Mouse (Mus musculus): Measurements from ENCODE around the gene Msi2. TPM values are rescaled to one million over a fixed set of nuclear protein-coding genes. Genes with fewer than 3 reads are reported as not detected.

Msi2 gene
- polyA plus RNA-seq, 1 experiment, result 78.5 TPM

DNA sequence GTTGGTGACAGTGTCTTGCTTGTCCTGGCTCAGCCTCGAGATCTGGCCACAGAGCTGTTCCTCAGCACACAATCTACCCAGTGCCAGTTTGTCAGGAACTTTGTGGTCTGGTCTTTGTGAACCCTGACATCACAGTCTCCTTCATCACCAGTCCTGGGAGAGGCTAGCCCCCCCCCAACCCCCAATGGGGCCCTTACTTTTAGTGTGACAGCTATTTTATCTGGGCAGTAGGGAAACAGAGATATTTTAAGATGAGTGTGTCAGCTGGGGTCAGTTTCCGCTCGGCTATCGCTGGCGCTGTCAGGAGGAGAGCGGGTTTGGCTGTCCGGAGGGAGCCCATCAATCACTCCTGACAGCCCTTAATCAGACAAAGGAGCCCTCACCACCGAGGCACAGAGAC is 404.8 kb downstream of the Msi2 start:
- no peak overlapping the region for H3K27ac ChIP-seq (ENCODE audit: insufficient read depth, low read depth, low read length)
- no peak overlapping the region for H3K4me3 ChIP-seq (ENCODE audit: insufficient read depth, low read depth, low read length)
- no peaks in the 10 kb centered on the region for H3K4me1 ChIP-seq (ENCODE audit: control insufficient read depth, insufficient read depth, low read length)
- TF ChIP-seq POLR2A (IDR thresholded peaks at IDR 0.05; ENCODE audit: insufficient read depth, low read depth, low read length) (no peak), CTCF (IDR thresholded peaks at IDR 0.05; ENCODE audit: insufficient read depth, low read depth, low read length) (no peak)
- WGBS, result 76% methylated on average over 8 of the region's 8 CpGs

DNA sequence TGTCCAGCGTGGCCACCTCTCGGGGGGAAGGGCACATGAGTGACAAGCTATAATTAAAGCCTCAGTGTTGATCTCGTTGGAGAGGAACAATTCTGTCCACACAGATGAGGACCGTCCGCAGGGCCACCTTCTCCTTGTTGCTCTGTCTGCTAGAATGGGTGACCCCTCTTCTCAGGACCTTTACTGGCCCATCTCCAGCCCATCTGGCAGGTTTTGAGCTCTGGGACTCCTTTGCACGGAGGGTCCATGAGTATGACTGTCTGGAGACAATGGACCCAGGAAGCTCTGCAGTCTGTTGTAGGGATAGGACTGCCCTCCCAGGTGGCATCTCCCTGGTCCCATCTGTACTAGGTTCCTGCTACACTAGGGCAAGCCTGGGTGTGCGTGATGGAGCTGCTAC is 406.7 kb downstream of the Msi2 start:
- no peak overlapping the region for H3K27ac ChIP-seq (ENCODE audit: insufficient read depth, low read depth, low read length)
- WGBS, result 84% methylated on average over 7 of the region's 7 CpGs
- no peak for TF ChIP-seq POLR2A (IDR thresholded peaks at IDR 0.05; ENCODE audit: insufficient read depth, low read depth, low read length)
- no peak for TF ChIP-seq CTCF (IDR thresholded peaks at IDR 0.05; ENCODE audit: insufficient read depth, low read depth, low read length)
- no peak overlapping the region for H3K4me3 ChIP-seq (ENCODE audit: insufficient read depth, low read depth, low read length)
- no peaks in the 10 kb centered on the region for H3K4me1 ChIP-seq (ENCODE audit: control insufficient read depth, insufficient read depth, low read length)

DNA sequence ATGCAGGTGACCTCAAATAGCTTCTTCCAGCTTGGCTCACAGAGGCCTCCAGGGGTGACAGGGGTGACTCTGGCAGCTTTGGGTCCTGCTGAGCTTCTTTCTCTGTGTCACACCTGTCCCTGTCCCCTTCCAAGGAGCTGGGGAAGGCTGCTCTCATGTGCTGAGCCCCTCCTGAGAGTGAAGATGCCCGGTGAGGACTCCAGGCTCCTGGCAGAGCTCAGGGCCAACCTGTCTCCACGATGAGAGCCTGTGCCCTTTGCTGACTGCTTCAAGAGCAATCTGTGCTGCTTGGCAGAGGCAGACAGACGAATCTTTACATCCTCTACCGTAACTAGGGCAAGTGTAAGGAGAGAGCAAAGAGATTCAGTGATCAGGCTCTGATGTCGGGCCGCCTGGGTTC is 407.5 kb downstream of the Msi2 start:
- no peak overlapping the region for H3K4me3 ChIP-seq (ENCODE audit: insufficient read depth, low read depth, low read length)
- 83% methylated on average over 6 of the region's 6 CpGs for WGBS
- H3K4me1 ChIP-seq (ENCODE audit: control insufficient read depth, insufficient read depth, low read length), result no peaks in the 10 kb centered on the region
- TF ChIP-seq CTCF (IDR thresholded peaks at IDR 0.05; ENCODE audit: insufficient read depth, low read depth, low read length) (no peak), POLR2A (IDR thresholded peaks at IDR 0.05; ENCODE audit: insufficient read depth, low read depth, low read length) (no peak)
- H3K27ac ChIP-seq (ENCODE audit: insufficient read depth, low read depth, low read length), result no peak overlapping the region

DNA sequence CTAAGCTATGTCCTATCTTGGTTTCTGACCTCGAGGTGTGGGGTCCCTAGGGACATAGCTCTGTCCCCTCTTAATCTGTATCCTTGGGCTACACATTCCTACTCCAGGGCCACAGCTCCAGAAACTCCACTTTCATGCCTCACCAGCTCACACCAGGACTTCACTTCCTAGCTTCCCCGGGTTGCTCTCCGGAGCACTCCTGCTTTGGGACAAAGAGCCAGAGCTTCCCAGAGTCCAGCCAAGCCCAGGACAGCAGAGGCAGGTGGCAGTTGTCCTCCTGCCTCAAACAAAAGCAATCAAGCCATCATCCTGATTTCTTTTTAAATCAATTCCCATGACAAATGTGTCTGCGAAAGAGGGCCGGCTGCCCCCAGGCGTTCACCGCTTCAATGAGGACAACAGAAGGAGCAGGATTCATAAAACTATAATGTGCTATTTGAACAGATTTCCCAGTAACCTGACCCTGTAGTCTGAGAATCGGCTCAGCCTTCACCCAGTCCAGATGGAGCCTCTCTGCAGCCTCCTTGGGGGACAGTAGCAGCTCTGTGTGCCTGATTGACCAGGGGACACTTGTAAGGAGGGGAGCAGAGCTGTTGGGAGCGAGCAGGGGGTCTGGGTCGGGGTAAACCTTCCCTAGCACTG is 409.1 kb downstream of the Msi2 start:
- 79% methylated on average over 10 of the region's 10 CpGs for WGBS
- no peak overlapping the region for H3K27ac ChIP-seq (ENCODE audit: insufficient read depth, low read depth, low read length)
- no peaks in the 10 kb centered on the region for H3K4me1 ChIP-seq (ENCODE audit: control insufficient read depth, insufficient read depth, low read length)
- H3K4me3 ChIP-seq (ENCODE audit: insufficient read depth, low read depth, low read length), result no peak overlapping the region
- TF ChIP-seq CTCF (IDR thresholded peaks at IDR 0.05; ENCODE audit: insufficient read depth, low read depth, low read length) (no peak), POLR2A (IDR thresholded peaks at IDR 0.05; ENCODE audit: insufficient read depth, low read depth, low read length) (no peak)

DNA sequence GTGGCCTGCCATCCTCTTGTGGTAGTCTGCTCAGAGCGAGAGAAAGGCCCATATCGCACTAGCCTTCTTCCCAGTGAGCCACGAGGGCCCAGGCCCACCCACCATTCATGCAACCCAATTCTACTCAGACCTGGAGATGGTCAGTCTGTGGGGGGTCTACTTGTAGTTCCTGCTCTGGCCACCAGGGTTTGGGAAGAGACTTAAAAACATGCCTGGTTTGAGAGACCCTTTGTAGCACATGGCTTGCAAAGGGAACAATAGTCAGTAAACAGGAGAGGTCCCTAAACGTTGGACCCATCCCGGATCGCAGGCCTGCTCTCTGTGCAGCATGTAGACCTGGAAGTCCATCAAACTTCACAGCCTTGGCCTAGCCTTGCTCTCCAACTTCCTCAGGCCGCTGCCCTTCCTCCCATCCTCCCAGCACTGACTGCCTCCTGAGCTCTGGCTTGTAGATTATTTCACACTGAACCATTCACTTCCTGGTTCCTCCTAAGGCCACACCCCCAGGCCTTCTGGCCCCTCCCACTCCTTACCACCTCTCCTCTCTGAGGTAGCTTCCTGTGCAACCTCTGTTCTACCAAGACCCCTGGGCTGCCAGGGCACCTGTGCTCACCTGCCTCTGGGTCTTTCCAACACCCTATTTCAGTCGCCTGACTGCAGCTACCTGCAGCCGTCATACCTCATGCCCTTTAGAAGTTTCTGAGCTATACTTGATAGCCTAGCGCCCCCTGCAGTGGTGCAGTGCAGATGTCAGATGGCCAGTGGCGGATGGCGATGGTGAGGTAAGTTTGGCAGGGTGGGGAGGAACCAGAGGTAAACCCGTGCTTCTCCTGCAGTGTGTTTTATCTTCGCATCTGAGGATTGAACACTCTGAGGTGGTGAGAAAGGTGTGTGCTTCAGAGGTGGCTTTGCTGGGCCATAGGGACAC is 410.4 kb downstream of the Msi2 start:
- TF ChIP-seq POLR2A (IDR thresholded peaks at IDR 0.05; ENCODE audit: insufficient read depth, low read depth, low read length), result no peak
- no peak for TF ChIP-seq CTCF (IDR thresholded peaks at IDR 0.05; ENCODE audit: insufficient read depth, low read depth, low read length)
- no peak overlapping the region for H3K27ac ChIP-seq (ENCODE audit: insufficient read depth, low read depth, low read length)
- no peaks in the 10 kb centered on the region for H3K4me1 ChIP-seq (ENCODE audit: control insufficient read depth, insufficient read depth, low read length)
- no peak overlapping the region for H3K4me3 ChIP-seq (ENCODE audit: insufficient read depth, low read depth, low read length)
- 89% methylated on average over 14 of the region's 14 CpGs for WGBS

DNA sequence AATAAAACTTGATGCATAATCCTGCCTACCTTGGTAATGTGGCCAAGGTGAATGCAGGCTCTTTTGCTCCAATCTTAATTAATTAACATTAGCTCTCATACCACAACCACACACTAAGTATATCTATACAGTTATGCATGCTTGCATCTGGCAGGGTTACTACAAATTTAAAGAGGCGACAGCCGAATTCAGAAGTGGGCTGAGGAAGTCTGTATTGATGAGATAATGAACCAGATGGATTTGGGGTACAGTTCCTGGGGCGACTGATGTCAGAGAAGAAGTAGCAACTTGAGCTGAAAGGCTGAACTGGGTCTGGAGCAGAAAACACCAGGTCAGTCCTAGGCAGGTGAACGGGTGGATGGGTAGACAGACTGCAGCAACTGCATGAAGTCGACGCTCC is 412.6 kb downstream of the Msi2 start:
- H3K4me1 ChIP-seq (ENCODE audit: control insufficient read depth, insufficient read depth, low read length), result no peaks in the 10 kb centered on the region
- H3K27ac ChIP-seq (ENCODE audit: insufficient read depth, low read depth, low read length), result no peak overlapping the region
- TF ChIP-seq CTCF (IDR thresholded peaks at IDR 0.05; ENCODE audit: insufficient read depth, low read depth, low read length), result no peak
- TF ChIP-seq POLR2A (IDR thresholded peaks at IDR 0.05; ENCODE audit: insufficient read depth, low read depth, low read length), result no peak
- H3K4me3 ChIP-seq (ENCODE audit: insufficient read depth, low read depth, low read length), result no peak overlapping the region
- 98% methylated on average over 6 of the region's 6 CpGs for WGBS

DNA sequence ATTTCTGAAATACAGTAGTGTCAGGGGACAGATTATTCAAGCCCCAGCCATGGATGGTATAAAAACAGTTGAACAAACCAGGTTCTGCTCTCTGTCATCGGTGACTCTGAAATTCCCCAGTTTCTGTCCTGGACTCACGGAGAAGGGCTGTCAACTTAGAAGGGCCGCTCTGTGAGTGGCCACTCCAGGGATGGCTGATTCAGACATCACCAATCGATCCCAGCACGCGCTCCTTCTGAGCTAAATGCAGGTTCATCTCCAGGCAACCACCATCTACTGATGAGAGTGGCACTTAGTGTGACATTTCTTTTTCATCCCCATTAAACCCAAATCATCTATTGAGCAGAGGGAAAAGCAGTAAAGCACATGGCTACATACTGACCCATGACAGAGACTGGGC is 416.7 kb downstream of the Msi2 start:
- 80% methylated on average over 6 of the region's 6 CpGs for WGBS
- Histone ChIP-seq H3K4me3 (ENCODE audit: insufficient read depth, low read depth, low read length) (no peak overlapping the region), H3K4me1 (ENCODE audit: control insufficient read depth, insufficient read depth, low read length) (no peaks in the 10 kb centered on the region), H3K27ac (ENCODE audit: insufficient read depth, low read depth, low read length) (no peak overlapping the region)
- TF ChIP-seq CTCF (IDR thresholded peaks at IDR 0.05; ENCODE audit: insufficient read depth, low read depth, low read length) (no peak), POLR2A (IDR thresholded peaks at IDR 0.05; ENCODE audit: insufficient read depth, low read depth, low read length) (no peak)

DNA sequence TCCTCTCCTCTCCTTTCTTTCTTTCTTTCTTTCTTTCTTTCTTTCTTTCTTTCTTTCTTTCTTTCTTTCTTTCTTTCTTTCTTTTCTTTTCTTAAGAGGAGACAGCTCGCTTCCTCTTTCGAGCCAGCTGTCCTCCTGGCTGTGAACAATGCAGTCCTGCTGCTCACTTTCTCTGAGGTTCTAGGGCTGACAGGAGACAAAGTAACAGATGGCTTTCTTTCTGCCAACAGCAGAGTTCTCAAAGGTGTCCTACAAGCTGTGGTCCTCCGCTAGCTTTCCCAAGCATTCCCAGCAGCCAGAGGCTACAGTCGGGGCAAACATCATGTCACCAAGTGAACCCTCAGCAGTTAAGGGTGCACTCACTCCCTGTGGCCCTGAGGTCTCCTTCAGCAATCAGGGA is 419.0 kb downstream of the Msi2 start:
- Histone ChIP-seq H3K4me1 (ENCODE audit: control insufficient read depth, insufficient read depth, low read length) (no peaks in the 10 kb centered on the region), H3K4me3 (ENCODE audit: insufficient read depth, low read depth, low read length) (no peak overlapping the region), H3K27ac (ENCODE audit: insufficient read depth, low read depth, low read length) (no peak overlapping the region)
- 91% methylated on average over 4 of the region's 4 CpGs for WGBS
- TF ChIP-seq POLR2A (IDR thresholded peaks at IDR 0.05; ENCODE audit: insufficient read depth, low read depth, low read length), result no peak
- TF ChIP-seq CTCF (IDR thresholded peaks at IDR 0.05; ENCODE audit: insufficient read depth, low read depth, low read length), result no peak

DNA sequence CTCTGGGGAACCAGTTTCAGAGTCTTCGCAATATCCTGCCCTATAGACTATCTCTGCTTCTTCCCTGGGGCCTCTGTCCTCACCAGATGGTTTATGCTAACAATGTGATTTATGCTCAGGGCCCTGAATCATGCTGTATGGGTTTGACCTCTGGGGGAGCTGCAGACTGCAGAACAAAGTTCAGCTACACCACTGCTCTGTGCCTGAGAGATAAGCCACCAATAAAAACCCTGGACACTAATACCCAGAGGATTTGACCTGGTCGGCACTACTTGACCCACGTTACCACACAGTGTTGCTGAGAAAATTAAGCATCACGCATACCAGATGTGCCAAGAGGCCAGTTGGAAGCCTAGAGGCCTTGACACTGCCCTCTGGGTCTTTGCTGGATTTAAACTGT is 420.8 kb downstream of the Msi2 start:
- Histone ChIP-seq H3K4me1 (ENCODE audit: control insufficient read depth, insufficient read depth, low read length) (no peaks in the 10 kb centered on the region), H3K27ac (ENCODE audit: insufficient read depth, low read depth, low read length) (no peak overlapping the region), H3K4me3 (ENCODE audit: insufficient read depth, low read depth, low read length) (no peak overlapping the region)
- WGBS, result 91% methylated on average over 4 of the region's 4 CpGs
- no peak for TF ChIP-seq CTCF (IDR thresholded peaks at IDR 0.05; ENCODE audit: insufficient read depth, low read depth, low read length)
- no peak for TF ChIP-seq POLR2A (IDR thresholded peaks at IDR 0.05; ENCODE audit: insufficient read depth, low read depth, low read length)

All from olfactory bulb, adult 2 months (tissue).